Mouse (Mus musculus): ENCODE results near the gene Zic4. TPM values are rescaled to one million over a fixed set of nuclear protein-coding genes. Genes with fewer than 3 reads are reported as not detected.

Gene Zic4
- 4.0 and 5.5 TPM in 2 replicates for polyA plus RNA-seq (2016; fragmentation: Nextera tagmentation; extraction: Ambion mirVana)

GRCm38 (mm10) chr9:91361856-91362601 lies at the start of gene Zic4:
Gene Zic4, plus strand, starts transcription at chr9:91362413.
- peak within 1 kb of the TSS; percentile 81 for H3K27ac ChIP-seq (replicated peaks)

GRCm38 (mm10) chr9:91347591-91347990 lies 14.6 kb upstream of the Zic4 start:
- Histone ChIP-seq H3K27me3 (replicated peaks; ENCODE audit: low read depth, poor library complexity, severe bottlenecking) (peaks cover 69% of the 10 kb centered on the region), H3K9me3 (no peaks in the 10 kb centered on the region), H3K4me1 (peaks cover 5% of the 10 kb centered on the region), H3K36me3 (replicated peaks) (no peaks in the 10 kb centered on the region), H3K27ac (replicated peaks) (no peak overlapping the region), H3K4me3 (no peak overlapping the region)
- 72% methylated on average over 2 of the region's 2 CpGs for WGBS
- DNase-seq (ENCODE audit: low spot score), result no peak

More at GRCm38 (mm10) chr9:91361856-91362601, at the start of gene Zic4:
- peak; percentile 78 for DNase-seq (ENCODE audit: low spot score)
- peaks cover 13% of the 10 kb centered on the region for H3K4me1 ChIP-seq
- H3K36me3 ChIP-seq (replicated peaks), result no peaks in the 10 kb centered on the region
- H3K9me3 ChIP-seq, result no peaks in the 10 kb centered on the region
- H3K4me3 ChIP-seq, result peak within 1 kb of the TSS; percentile 57
- under 1% methylated on average over 45 of the region's 45 CpGs for WGBS
- H3K27me3 ChIP-seq (replicated peaks; ENCODE audit: low read depth, poor library complexity, severe bottlenecking), result peaks cover 100% of the 10 kb centered on the region

GRCm38 (mm10) chr9:91348746-91349145 lies 13.5 kb upstream of the Zic4 start:
- Histone ChIP-seq H3K36me3 (replicated peaks) (no peaks in the 10 kb centered on the region), H3K9me3 (no peaks in the 10 kb centered on the region), H3K27me3 (replicated peaks; ENCODE audit: low read depth, poor library complexity, severe bottlenecking) (peaks cover 81% of the 10 kb centered on the region), H3K27ac (replicated peaks) (no peak overlapping the region), H3K4me3 (no peak overlapping the region), H3K4me1 (peaks cover 8% of the 10 kb centered on the region)
- WGBS, result 33% methylated on average over 1 of the region's 1 CpGs
- DNase-seq (ENCODE audit: low spot score), result no peak

- H3K9me3 ChIP-seq, result no peaks in the 10 kb centered on the region
- WGBS, result 1% methylated on average over 16 of the region's 16 CpGs
- peaks cover 93% of the 10 kb centered on the region for H3K27me3 ChIP-seq (replicated peaks; ENCODE audit: low read depth, poor library complexity, severe bottlenecking)
- peaks cover 13% of the 10 kb centered on the region for H3K4me1 ChIP-seq
- DNase-seq (ENCODE audit: low spot score), result peak; percentile 22
- H3K36me3 ChIP-seq (replicated peaks), result no peaks in the 10 kb centered on the region
- peak overlapping the region; percentile 41 for H3K4me3 ChIP-seq
- H3K27ac ChIP-seq (replicated peaks), result no peak overlapping the region; the same call in 1 of the 2 replicates
These were observed 11.9 kb upstream of the Zic4 start for GRCm38 (mm10) chr9:91350211-91350791.

- Histone ChIP-seq H3K36me3 (replicated peaks) (no peaks in the 10 kb centered on the region), H3K4me3 (peak overlapping the region; percentile 41), H3K27ac (replicated peaks) (no peak overlapping the region; the same call in 1 of the 2 replicates), H3K27me3 (replicated peaks; ENCODE audit: low read depth, poor library complexity, severe bottlenecking) (peaks cover 99% of the 10 kb centered on the region), H3K9me3 (no peaks in the 10 kb centered on the region), H3K4me1 (peaks cover 18% of the 10 kb centered on the region)
- DNase-seq (ENCODE audit: low spot score), result peak; percentile 58
- under 1% methylated on average over 14 of the region's 14 CpGs for WGBS
These were observed 11.3 kb upstream of the Zic4 start for GRCm38 (mm10) chr9:91350861-91351291.

- DNase-seq (ENCODE audit: low spot score), result no peak
- Histone ChIP-seq H3K4me3 (peak overlapping the region; percentile 41), H3K4me1 (peaks cover 19% of the 10 kb centered on the region), H3K9me3 (no peaks in the 10 kb centered on the region), H3K27me3 (replicated peaks; ENCODE audit: low read depth, poor library complexity, severe bottlenecking) (peaks cover 100% of the 10 kb centered on the region), H3K36me3 (replicated peaks) (no peaks in the 10 kb centered on the region), H3K27ac (replicated peaks) (no peak overlapping the region)
- WGBS, result 1% methylated on average over 5 of the region's 5 CpGs
These were observed 10.9 kb upstream of the Zic4 start for GRCm38 (mm10) chr9:91351361-91351760.

- peak; percentile 45 for DNase-seq (ENCODE audit: low spot score)
- no peaks in the 10 kb centered on the region for H3K36me3 ChIP-seq (replicated peaks)
- peak overlapping the region; percentile 33; the same call in 1 of the 2 replicates for H3K4me3 ChIP-seq
- no peak overlapping the region; the same call in 1 of the 2 replicates for H3K27ac ChIP-seq (replicated peaks)
- H3K4me1 ChIP-seq, result peaks cover 19% of the 10 kb centered on the region
- H3K27me3 ChIP-seq (replicated peaks; ENCODE audit: low read depth, poor library complexity, severe bottlenecking), result peaks cover 100% of the 10 kb centered on the region
- H3K9me3 ChIP-seq, result no peaks in the 10 kb centered on the region
- WGBS, result under 1% methylated on average over 13 of the region's 13 CpGs
These were observed 10.2 kb upstream of the Zic4 start for GRCm38 (mm10) chr9:91351961-91352411.

- H3K27me3 ChIP-seq (replicated peaks; ENCODE audit: low read depth, poor library complexity, severe bottlenecking), result peaks cover 100% of the 10 kb centered on the region
- peak; percentile 66 for DNase-seq (ENCODE audit: low spot score)
- peaks cover 19% of the 10 kb centered on the region for H3K4me1 ChIP-seq
- WGBS, result under 1% methylated on average over 15 of the region's 15 CpGs
- H3K4me3 ChIP-seq, result peak overlapping the region; percentile 25; the same call in 1 of the 2 replicates
- no peak overlapping the region for H3K27ac ChIP-seq (replicated peaks)
- no peaks in the 10 kb centered on the region for H3K9me3 ChIP-seq
- H3K36me3 ChIP-seq (replicated peaks), result no peaks in the 10 kb centered on the region
These were observed 9.4 kb upstream of the Zic4 start for GRCm38 (mm10) chr9:91352786-91353185.

- H3K27ac ChIP-seq (replicated peaks), result peak overlapping the region; percentile 59; the same call in 1 of the 2 replicates
- peaks cover 19% of the 10 kb centered on the region for H3K4me1 ChIP-seq
- 2% methylated on average over 37 of the region's 37 CpGs for WGBS
These were observed 8.4 kb upstream of the Zic4 start for GRCm38 (mm10) chr9:91353551-91354433.

GRCm38 (mm10) chr9:91354434-91355269 lies 7.6 kb upstream of the Zic4 start:
- Histone ChIP-seq H3K9me3 (no peaks in the 10 kb centered on the region), H3K27me3 (replicated peaks; ENCODE audit: low read depth, poor library complexity, severe bottlenecking) (peaks cover 100% of the 10 kb centered on the region), H3K27ac (replicated peaks) (no peak overlapping the region; the same call in 1 of the 2 replicates), H3K4me1 (peaks cover 19% of the 10 kb centered on the region), H3K36me3 (replicated peaks) (no peaks in the 10 kb centered on the region), H3K4me3 (peak overlapping the region; percentile 52)
- WGBS, result 3% methylated on average over 22 of the region's 22 CpGs
- DNase-seq (ENCODE audit: low spot score), result peak; percentile 40

More at GRCm38 (mm10) chr9:91353551-91354433, 8.4 kb upstream of the Zic4 start:
- peak overlapping the region; percentile 52 for H3K4me3 ChIP-seq
- H3K36me3 ChIP-seq (replicated peaks), result no peaks in the 10 kb centered on the region
- no peaks in the 10 kb centered on the region for H3K9me3 ChIP-seq
- peak; percentile 48 for DNase-seq (ENCODE audit: low spot score)
- peaks cover 100% of the 10 kb centered on the region for H3K27me3 ChIP-seq (replicated peaks; ENCODE audit: low read depth, poor library complexity, severe bottlenecking)

- Histone ChIP-seq H3K9me3 (no peaks in the 10 kb centered on the region), H3K27me3 (replicated peaks; ENCODE audit: low read depth, poor library complexity, severe bottlenecking) (peaks cover 100% of the 10 kb centered on the region), H3K36me3 (replicated peaks) (no peaks in the 10 kb centered on the region), H3K27ac (replicated peaks) (peak overlapping the region; percentile 44; the same call in 1 of the 2 replicates), H3K4me3 (peak overlapping the region; percentile 52), H3K4me1 (peaks cover 19% of the 10 kb centered on the region)
- WGBS, result under 1% methylated on average over 7 of the region's 7 CpGs
- no peak for DNase-seq (ENCODE audit: low spot score)
These were observed 7.0 kb upstream of the Zic4 start for GRCm38 (mm10) chr9:91355270-91355589.

Measured in embryonic facial prominence, embryonic 10.5 days (tissue).